Mouse (Mus musculus): ENCODE results near the gene Tnrc6c.

- TF ChIP-seq CTCF (conservative IDR thresholded peaks at IDR 0.05; ENCODE audit: insufficient read depth, insufficient read length, low read depth, low read length) (no peak), POLR2A (IDR thresholded peaks at IDR 0.05; ENCODE audit: low read depth, low read length) (no peak)
Measured at GRCm38 (mm10) chr11:117638809-117639208, 15.3 kb upstream of the Tnrc6c start.

Measured in kidney, adult 2 months (tissue).